Mouse (Mus musculus) inflammation-experienced regulatory T-cells, adult 6 months (primary cell): ENCODE results near the gene 1110032A03Rik. TPM values are rescaled to one million over a fixed set of nuclear protein-coding genes. Genes with fewer than 3 reads are reported as not detected.

Experiments
- ATAC-seq: one replicate; pipeline ENCODE4 v1.8.0; 2017
- polyA plus RNA-seq, 3 experiments: library from polyadenylated mRNA; unstranded; fragments of 100-300 nt; shearing (Covaris generic); gene quantifications; one replicate each; pipeline ENCODE4 v1.2.1; 2017

Gene 1110032A03Rik
- polyA plus RNA-seq: 10 to 100 TPM in 2 of 3 experiments, 1 to 10 TPM in 1; 6.9 to 23.3 (median 16.9) TPM

GRCm38 (mm10) chr9:50774991-50775612 is at the start of gene 1110032A03Rik, which contains the start of gene Alg9:
TSS of gene 1110032A03Rik (minus strand) at chr9:50775520.
TSS of gene Alg9 (plus strand) at chr9:50775019.
- peak; percentile 79 for ATAC-seq

- ATAC-seq: no peak
Measured at GRCm38 (mm10) chr9:50823779-50824453, 48.6 kb upstream of the 1110032A03Rik start.

- ATAC-seq: no peak
Measured at GRCm38 (mm10) chr9:50822216-50822615, 46.9 kb upstream of the 1110032A03Rik start.

DNA sequence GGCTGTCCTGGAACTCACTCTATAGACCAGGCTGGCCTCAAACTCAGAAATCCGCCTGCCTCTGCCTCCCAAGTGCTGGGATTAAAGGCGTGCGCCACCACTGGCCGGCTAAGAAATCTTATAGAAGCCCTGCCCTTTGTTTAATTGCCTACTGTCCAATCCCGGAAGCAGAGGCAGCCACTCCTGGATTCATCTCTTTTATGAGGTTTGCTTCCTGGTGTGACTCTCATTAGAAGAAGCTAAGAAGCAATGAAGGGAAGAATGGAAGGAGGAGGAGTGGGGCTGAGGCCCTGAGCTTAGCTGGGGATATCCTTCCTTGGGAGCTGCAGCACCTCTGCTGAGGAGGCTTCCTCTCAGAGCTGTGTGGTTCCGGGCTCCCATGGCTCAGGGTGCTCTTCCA is 46.3 kb upstream of the 1110032A03Rik start:
- ATAC-seq: no peak

GRCm38 (mm10) chr9:50819716-50820115 is 44.4 kb upstream of the 1110032A03Rik start:
- no peak for ATAC-seq

DNA sequence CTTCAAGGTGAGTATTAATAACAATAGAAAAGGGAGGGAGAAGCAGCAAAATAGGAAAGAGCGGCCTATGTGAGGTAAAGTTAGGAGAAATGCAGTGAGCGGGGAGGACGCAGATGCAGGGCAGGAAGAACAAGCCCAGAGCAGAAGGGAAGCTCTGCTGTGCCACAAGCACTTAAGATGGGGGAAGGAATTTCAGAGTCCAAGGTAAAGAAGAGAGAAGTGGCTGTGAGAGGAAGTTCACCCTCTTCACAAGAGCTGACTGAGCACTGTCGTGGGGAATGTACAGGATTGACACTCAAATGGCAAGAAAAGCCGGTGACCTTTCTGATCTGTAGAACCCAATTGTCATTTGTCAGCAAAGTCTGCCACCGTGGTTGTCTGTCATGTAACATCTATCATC is 42.7 kb upstream of the 1110032A03Rik start:
- no peak for ATAC-seq

DNA sequence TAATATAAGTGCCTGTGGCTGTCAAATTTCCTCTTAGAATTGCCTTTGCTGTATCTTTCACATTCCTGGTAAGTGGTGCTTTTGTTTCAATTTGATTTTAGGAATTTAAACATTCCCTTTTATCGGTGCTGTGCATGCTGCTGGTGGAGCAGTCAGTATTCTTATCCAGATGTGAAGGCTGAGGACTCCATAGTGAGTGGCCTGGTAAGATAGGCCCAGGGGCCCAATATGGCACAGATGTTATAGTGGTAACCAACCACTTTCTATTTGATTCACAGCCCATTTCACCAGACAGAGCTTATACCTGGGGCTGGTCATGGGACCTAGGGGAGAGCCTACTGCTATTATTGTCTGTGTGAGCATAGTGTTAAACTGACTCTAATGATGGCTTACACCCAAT is 41.2 kb upstream of the 1110032A03Rik start:
- ATAC-seq: no peak

DNA sequence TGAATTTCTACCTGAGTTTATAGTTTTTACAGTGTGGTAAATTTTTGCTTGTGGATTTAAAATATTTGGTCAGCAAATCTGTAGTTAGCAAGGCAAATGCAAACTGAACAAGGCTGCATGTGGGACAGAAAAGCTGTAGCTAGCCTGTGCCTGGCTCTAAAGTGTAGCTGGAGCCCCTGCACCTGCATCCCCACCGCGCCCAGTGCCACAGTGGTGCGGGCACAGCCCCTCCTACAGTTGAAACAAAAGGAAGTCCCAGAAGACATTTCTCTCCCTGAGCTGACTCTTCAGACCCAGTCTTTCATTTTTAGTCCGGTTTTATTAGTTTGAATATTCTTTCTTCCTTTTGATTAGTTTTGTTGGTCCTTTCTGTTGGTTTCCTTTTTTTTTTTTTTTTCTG is 40.3 kb upstream of the 1110032A03Rik start:
- ATAC-seq: no peak

DNA sequence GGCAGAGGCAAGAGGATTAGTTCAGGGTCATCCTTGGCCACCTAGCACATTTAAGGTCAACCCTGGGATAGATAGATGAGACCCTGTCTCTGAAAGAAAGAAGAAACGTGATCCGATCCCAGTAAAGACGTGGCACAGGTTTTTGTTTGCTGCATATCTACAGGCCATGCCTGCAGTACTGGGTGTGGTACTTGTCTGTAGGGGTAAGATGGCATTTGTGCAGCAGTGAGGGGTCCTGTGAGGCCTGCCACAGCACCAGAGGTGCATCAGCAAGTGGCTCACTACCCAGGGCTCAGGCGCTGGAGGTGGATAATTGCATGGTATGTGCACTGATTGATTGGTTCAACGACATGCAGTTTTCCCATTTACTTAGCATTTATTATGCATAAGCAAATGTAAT is 38.5 kb upstream of the 1110032A03Rik start:
- ATAC-seq: no peak

DNA sequence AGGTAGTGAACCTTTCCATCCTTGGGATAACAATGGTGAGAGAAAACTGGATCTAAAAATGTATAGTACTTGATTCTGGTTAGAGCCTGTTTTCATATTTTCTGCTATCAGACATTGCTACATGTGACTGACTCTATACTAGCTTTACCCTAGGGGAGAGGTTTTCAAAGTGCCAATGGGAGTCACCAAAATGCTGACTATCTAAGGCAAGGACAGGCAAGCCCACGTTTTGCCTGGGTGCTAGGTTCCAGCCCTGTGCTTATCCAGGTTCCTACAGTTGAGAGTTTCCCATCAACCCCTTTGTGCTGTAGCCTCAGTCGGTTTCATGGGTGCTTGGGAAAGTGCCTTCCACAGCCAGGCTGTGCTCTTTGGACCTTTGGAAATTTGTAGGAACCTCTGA is 36.4 kb upstream of the 1110032A03Rik start:
- no peak for ATAC-seq

DNA sequence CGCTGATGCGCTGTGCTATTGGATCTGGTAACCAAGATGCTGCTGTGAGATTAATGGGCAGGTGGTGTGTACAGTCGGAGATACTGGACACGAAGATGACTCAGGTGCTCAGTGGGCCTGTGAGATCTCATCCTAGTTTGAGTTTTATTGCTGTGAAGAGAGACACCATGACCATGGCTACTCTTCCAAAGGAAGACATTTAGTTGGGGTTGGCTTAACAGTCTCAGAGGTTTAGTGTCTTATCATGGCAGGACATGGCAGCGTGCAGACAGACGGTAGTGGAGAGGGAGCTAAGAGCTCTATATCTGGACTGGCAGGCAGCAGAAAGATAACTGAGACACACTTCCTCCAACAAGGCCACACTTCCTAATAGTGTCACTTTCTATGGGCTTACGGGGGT is 35.9 kb upstream of the 1110032A03Rik start:
- no peak for ATAC-seq

DNA sequence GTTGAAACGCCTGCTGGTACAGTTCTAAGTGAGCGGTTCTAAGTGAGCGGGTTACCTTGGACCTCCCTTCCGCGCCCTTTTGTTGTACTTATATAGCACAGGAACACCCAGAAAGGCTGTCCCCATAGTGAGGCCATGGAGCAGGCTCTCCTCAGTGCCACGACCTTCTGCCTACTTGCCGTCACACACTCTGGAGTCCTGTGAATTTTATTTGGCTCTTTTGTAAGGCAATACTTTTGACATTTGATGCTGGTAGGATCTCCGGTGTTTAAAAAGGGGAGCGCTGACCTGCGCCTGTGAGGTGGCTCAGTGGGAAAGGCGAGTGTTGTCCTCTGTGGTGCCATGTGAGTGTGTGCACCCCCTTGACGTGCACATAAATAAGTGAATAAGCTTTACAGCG is 33.8 kb upstream of the 1110032A03Rik start:
- ATAC-seq: no peak

GRCm38 (mm10) chr9:50808471-50808870 is 33.2 kb upstream of the 1110032A03Rik start:
- ATAC-seq: no peak

DNA sequence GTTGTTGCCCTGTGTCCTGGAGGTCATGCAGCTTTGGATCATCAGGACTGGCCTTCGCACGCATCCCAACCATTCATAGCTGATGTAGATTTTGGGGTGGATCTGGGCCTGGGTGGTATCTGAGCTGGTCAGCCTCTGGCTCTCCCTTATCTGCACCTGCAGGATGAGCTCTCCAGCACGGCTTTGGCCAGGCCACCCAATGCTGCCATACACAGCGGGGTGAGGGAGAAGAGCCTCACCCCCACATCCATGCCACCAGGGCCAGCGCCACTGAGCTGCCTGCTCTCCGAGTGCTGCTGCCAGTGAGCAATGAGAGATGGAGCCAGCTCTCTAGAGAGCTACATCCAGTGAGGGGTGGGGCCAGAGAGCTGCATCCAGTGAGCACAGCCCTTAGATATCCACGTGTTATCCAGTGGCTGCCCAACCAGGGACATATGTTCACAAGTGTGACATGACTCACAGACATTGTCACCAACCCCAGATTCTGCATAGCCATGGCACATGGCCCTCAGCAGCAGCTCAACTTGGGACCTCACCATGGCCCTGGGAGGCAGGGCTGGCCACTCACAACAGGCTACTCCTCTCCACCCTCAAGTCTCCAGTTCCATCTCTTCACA is 27.8 kb upstream of the 1110032A03Rik start:
- ATAC-seq: no peak

DNA sequence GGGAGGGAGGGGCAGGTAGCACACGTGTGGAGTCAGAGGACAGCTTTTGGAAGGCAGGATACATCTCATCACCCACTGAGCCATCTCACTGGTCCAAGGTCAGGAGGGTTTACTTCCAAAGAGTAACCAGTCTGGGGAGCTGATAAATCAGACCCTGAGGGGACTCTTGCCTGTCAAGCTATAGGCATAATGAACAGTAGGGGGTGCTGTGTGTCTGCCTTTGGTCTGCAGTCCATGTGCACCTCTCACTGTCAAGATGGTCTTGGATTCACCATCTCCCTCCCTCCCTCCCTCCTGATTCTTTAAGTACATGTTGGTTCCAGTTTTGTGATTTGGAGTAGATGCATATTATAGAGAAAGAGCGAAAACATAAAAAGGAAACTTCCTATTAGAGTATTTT is 25.7 kb upstream of the 1110032A03Rik start:
- ATAC-seq: peak; percentile 67

DNA sequence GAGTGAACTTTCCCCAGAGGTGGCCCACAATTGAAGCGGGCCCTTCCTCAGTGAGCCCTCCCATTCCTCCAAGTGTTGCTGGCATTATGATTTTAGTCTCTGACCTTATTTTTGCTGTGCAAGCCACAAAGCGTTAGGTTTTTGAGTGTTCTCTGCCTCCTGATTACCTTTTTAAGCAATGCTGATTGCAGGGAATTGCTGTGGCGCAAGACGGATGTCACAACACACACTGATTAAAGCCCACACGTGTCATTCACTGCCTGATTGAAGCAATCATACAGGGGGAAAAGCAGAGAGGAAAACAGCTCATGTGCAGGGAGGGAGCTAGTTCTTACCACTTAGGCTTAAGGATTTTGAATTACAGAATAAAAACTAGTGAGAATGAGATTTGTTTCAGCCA is 23.0 kb upstream of the 1110032A03Rik start:
- no peak for ATAC-seq

DNA sequence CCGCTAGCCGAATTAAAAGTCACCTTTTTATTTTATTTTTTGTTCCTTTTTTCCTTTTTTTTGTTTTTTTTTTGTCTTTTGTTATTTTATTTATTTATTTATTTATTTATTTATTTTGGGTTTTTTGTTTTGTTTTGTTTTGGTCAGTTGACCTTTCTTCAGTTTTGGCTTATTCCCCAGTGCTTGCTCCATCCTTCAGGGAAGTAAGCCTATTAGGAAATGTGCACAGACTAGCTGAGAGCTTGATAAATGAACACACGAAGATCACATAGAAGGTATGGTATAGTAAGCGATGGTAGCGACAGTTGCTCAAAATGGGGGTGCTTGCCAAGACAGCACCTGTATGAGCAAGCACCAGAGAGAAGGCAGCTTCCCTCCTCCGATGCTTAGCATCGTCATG is 22.3 kb upstream of the 1110032A03Rik start:
- ATAC-seq: no peak

DNA sequence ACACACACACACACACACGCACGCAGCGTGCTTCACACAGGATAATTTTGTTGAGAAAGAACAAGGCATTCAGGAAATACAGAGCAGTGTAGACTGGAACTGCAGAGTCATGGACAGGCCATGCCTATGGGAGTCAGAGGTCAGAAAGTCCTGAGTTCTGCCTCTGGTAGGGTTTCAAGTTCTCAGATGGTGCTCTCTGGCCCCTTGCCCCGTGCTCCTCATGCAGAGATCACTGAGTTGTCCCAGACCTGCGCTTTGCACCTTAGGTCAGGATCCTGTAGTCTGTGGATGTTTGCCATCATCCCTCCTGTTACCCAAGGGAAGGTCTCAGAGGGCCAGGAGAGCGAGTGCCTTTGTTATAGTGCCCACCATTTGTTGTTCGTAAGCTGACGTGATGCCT is 21.5 kb upstream of the 1110032A03Rik start:
- no peak for ATAC-seq

GRCm38 (mm10) chr9:50795266-50795665 is 19.9 kb upstream of the 1110032A03Rik start:
- no peak for ATAC-seq

- ATAC-seq: peak; percentile 28
Measured at GRCm38 (mm10) chr9:50782155-50782554, 6.8 kb upstream of the 1110032A03Rik start.

GRCm38 (mm10) chr9:50776162-50776760 is 941 bp upstream of the 1110032A03Rik start:
- no peak for ATAC-seq

GRCm38 (mm10) chr9:50775662-50776126 is 374 bp upstream of the 1110032A03Rik start:
- ATAC-seq: peak; percentile 16

GRCm38 (mm10) chr9:50774026-50774462 is 1.3 kb downstream of the 1110032A03Rik start:
- no peak for ATAC-seq
